Mouse (Mus musculus) lung, embryonic 16.5 days (tissue): ENCODE results near the gene Mapk1ip1. TPM values are rescaled to one million over a fixed set of nuclear protein-coding genes. Genes with fewer than 3 reads are reported as not detected.

ENCODE experiments used
- ATAC-seq: fragments of 200-750 bp; cut with Nextera tagmentation; 2 replicates; pipeline ENCODE4 v1.8.0; 2017; ENCODE audit warnings: low read depth, mild to moderate bottlenecking, moderate library complexity
- H3K27ac ChIP-seq: fragments of 300-500 bp; sonication (generic); 2 replicates; pipeline ENCODE4 v1.5.1; 2014; ENCODE audit warnings: mild to moderate bottlenecking, control low read depth, low read length
- H3K27me3 ChIP-seq: fragments of 300-500 bp; sonication (generic); 2 replicates; pipeline ENCODE4 v1.6.1; 2014; ENCODE audit warnings: low read depth, low read length, mixed read lengths; ENCODE audit not compliant: control insufficient read depth, insufficient read depth
- H3K36me3 ChIP-seq: fragments of 300-500 bp; sonication (generic); 2 replicates; pipeline ENCODE4 v1.6.1; 2014; ENCODE audit warnings: low read length; ENCODE audit not compliant: control insufficient read depth, insufficient read depth
- H3K4me1 ChIP-seq: fragments of 300-500 bp; sonication (generic); replicated peaks from 2 replicates; pipeline ENCODE4 v1.6.1; 2014; ENCODE audit warnings: low read length, mixed read lengths; ENCODE audit not compliant: control insufficient read depth, insufficient read depth
- H3K4me2 ChIP-seq: fragments of 300-500 bp; sonication (generic); 2 replicates; pipeline ENCODE4 v1.6.1; 2014; ENCODE audit warnings: low read depth, low read length, control low read depth
- H3K4me3 ChIP-seq: fragments of 300-500 bp; sonication (generic); 2 replicates; pipeline ENCODE4 v1.5.1; 2014; ENCODE audit warnings: mild to moderate bottlenecking, low read length, control low read depth
- H3K9ac ChIP-seq: fragments of 300-500 bp; sonication (generic); 2 replicates; pipeline ENCODE4 v1.6.1; 2014; ENCODE audit warnings: low read length, control low read depth
- H3K9me3 ChIP-seq: fragments of 300-500 bp; sonication (generic); 2 replicates; pipeline ENCODE4 v1.6.1; 2016; ENCODE audit warnings: low read length; ENCODE audit not compliant: control insufficient read depth
- WGBS: fragments of 180-500 bp; shearing (Covaris S2); extraction: QIAGEN DNeasy Blood & Tissue Kit; methylation state at CpG from one replicate; pipeline ENCODE4 v1.1.7; 2014; 5-methylcytosine and 5-hydroxymethylcytosine counted together
- polyA plus RNA-seq: library from polyadenylated mRNA; unstranded; fragments of >200 nt; fragmentation: Nextera tagmentation; extraction: Ambion mirVana; gene quantifications from 2 replicates; pipeline ENCODE4 v1.2.1, GENCODE M21; 2015

Mapk1ip1 gene
- polyA plus RNA-seq, 1 experiment from 2014 or later = 12.5 TPM

GRCm38 (mm10) chr7:138807146-138807545 is 38.9 kb downstream of the Mapk1ip1 start:
- ATAC-seq = no peak
- H3K4me2 ChIP-seq = no peak overlapping the region
- no peak overlapping the region for H3K9ac ChIP-seq
- WGBS = 89% methylated on average over 3 of the region's 3 CpGs
- H3K36me3 ChIP-seq = no peaks in the 10 kb centered on the region
- no peaks in the 10 kb centered on the region for H3K27me3 ChIP-seq
- no peak overlapping the region for H3K4me3 ChIP-seq
- no peak overlapping the region for H3K27ac ChIP-seq
- H3K9me3 ChIP-seq = 0 out of 2 replicates have a peak, but pooled peaks cover 4% of the 10 kb centered on the region
- H3K4me1 ChIP-seq = no peaks in the 10 kb centered on the region

GRCm38 (mm10) chr7:138803386-138803785 is 42.7 kb downstream of the Mapk1ip1 start:
- Histone ChIP-seq H3K9ac (no peak overlapping the region), H3K27me3 (no peaks in the 10 kb centered on the region), H3K9me3 (0 out of 2 replicates have a peak, but pooled peaks cover 4% of the 10 kb centered on the region), H3K36me3 (no peaks in the 10 kb centered on the region), H3K4me1 (no peaks in the 10 kb centered on the region), H3K27ac (no peak overlapping the region), H3K4me3 (no peak overlapping the region), H3K4me2 (no peak overlapping the region)
- 6% methylated on average over 4 of the region's 4 CpGs for WGBS
- ATAC-seq = no peak

- Histone ChIP-seq H3K4me3 (no peak overlapping the region), H3K9ac (no peak overlapping the region), H3K27ac (no peak overlapping the region), H3K4me1 (no peaks in the 10 kb centered on the region), H3K9me3 (no peaks in the 10 kb centered on the region), H3K36me3 (no peaks in the 10 kb centered on the region), H3K27me3 (no peaks in the 10 kb centered on the region), H3K4me2 (no peak overlapping the region)
- 65% methylated on average over 5 of the region's 5 CpGs for WGBS
- no peak for ATAC-seq
Observed at GRCm38 (mm10) chr7:138788109-138788508, 58.0 kb downstream of the Mapk1ip1 start.

Other genes starting within 250 kb of the Mapk1ip1 start
- 12.8 and 16.5 TPM in 2 replicates for gene Ppp2r2d, start 194 bp downstream of the Mapk1ip1 start, polyA plus RNA-seq
- gene Bnip3, start 63.2 kb upstream of the Mapk1ip1 start, polyA plus RNA-seq = 131 and 135 TPM in 2 replicates
- 0.06 and 0.14 TPM in 2 replicates for gene Jakmip3, start 94.5 kb upstream of the Mapk1ip1 start, polyA plus RNA-seq
- 4.6 and 4.8 TPM in 2 replicates for gene Dpysl4, start 239.7 kb upstream of the Mapk1ip1 start, polyA plus RNA-seq